ENCODE assay signal across 10 mouse cellular contexts in genomic region chr2:76362111-76362510, GRCm38 (mm10). TPM values are rescaled to one million over a fixed set of nuclear protein-coding genes. Genes with fewer than 3 reads are reported as not detected.
DNase-seq lines count a peak whose midpoint lies in the region; ATAC-seq and TF ChIP-seq lines count a peak whose summit lies in the region.
"Had no signal": no experiment of that assay in that cellular context is flagged by ENCODE, and none has a peak within 500 bp of the region (broad histone marks: within the 10 kb centered on the region; RNA-seq: fewer than 3 reads in every experiment).

No protein-coding gene starts in this region.

- TF ChIP-seq CTCF in heart, postnatal 0 days (IDR thresholded peaks at IDR 0.05; ENCODE audit: low read depth) = peak; percentile 55
- peak; percentile 83 for TF ChIP-seq CTCF in Patski (IDR thresholded peaks at IDR 0.05)
- peak; percentile 57 for TF ChIP-seq CTCF in liver, embryonic 14.5 days (IDR thresholded peaks at IDR 0.05; ENCODE audit: low read depth)

- no peaks in the 10 kb centered on the region for H3K4me1 ChIP-seq in heart, postnatal 0 days (ENCODE audit: control insufficient read depth, insufficient read depth)
- no peaks in the 10 kb centered on the region for H3K4me1 ChIP-seq in midbrain, embryonic 11.5 days (ENCODE audit: control insufficient read depth, insufficient read depth, low read length)
- H3K4me1 ChIP-seq in midbrain, embryonic 10.5 days = no peaks in the 10 kb centered on the region
- no peaks in the 10 kb centered on the region for H3K4me1 ChIP-seq in liver, embryonic 14.5 days (replicated peaks; ENCODE audit: control insufficient read depth in 2 of 2, insufficient read depth in 2 of 2, low read length in 1 of 2)
- no peaks in the 10 kb centered on the region for H3K4me1 ChIP-seq in forebrain, embryonic 13.5 days
- H3K4me1 ChIP-seq: hindbrain, embryonic 15.5 days had no signal

- no peak overlapping the region for H3K4me3 ChIP-seq in heart, postnatal 0 days (ENCODE audit: low read depth, low read length)
- no peak overlapping the region for H3K4me3 ChIP-seq in midbrain, embryonic 11.5 days (ENCODE audit: low read depth, low read length)
- H3K4me3 ChIP-seq in midbrain, embryonic 10.5 days = no peak overlapping the region
- no peak overlapping the region for H3K4me3 ChIP-seq in liver, embryonic 14.5 days (ENCODE audit: insufficient read depth in 1 of 2, low read depth in 2 of 2, low read length in 2 of 2)
- H3K4me3 ChIP-seq in forebrain, embryonic 13.5 days = no peak overlapping the region
- H3K4me3 ChIP-seq: hindbrain, embryonic 15.5 days had no signal

- H3K9me3 ChIP-seq in heart, postnatal 0 days (replicated peaks; ENCODE audit: control insufficient read depth, low read length) = no peaks in the 10 kb centered on the region
- no peaks in the 10 kb centered on the region for H3K9me3 ChIP-seq in midbrain, embryonic 11.5 days (ENCODE audit: control insufficient read depth, low read length)
- H3K9me3 ChIP-seq in midbrain, embryonic 10.5 days (replicated peaks) = no peaks in the 10 kb centered on the region
- H3K9me3 ChIP-seq in liver, embryonic 14.5 days (ENCODE audit: control insufficient read depth, low read length) = no peaks in the 10 kb centered on the region
- H3K9me3 ChIP-seq in forebrain, embryonic 13.5 days (replicated peaks) = no peaks in the 10 kb centered on the region
- H3K9me3 ChIP-seq: hindbrain, embryonic 15.5 days had no signal

- no peak overlapping the region for H3K4me2 ChIP-seq in heart, postnatal 0 days (ENCODE audit: low read depth, low read length)
- H3K4me2 ChIP-seq in midbrain, embryonic 11.5 days = no peak overlapping the region
- H3K4me2 ChIP-seq in liver, embryonic 14.5 days (ENCODE audit: low read depth) = no peak overlapping the region
- H3K4me2 ChIP-seq in forebrain, embryonic 13.5 days = no peak overlapping the region
- H3K4me2 ChIP-seq: hindbrain, embryonic 15.5 days had no signal

- H3K27ac ChIP-seq in heart, postnatal 0 days (ENCODE audit: low read depth) = no peak overlapping the region
- no peak overlapping the region for H3K27ac ChIP-seq in midbrain, embryonic 11.5 days (ENCODE audit: low read depth, low read length)
- H3K27ac ChIP-seq in midbrain, embryonic 10.5 days (replicated peaks) = no peak overlapping the region
- no peak overlapping the region for H3K27ac ChIP-seq in liver, embryonic 14.5 days
- H3K27ac ChIP-seq in forebrain, embryonic 13.5 days = no peak overlapping the region
- H3K27ac ChIP-seq: hindbrain, embryonic 15.5 days had no signal

- no peaks in the 10 kb centered on the region for H3K36me3 ChIP-seq in heart, postnatal 0 days (replicated peaks; ENCODE audit: control insufficient read depth, insufficient read depth, low read length)
- H3K36me3 ChIP-seq in midbrain, embryonic 11.5 days (ENCODE audit: control insufficient read depth, insufficient read depth, low read length) = no peaks in the 10 kb centered on the region
- H3K36me3 ChIP-seq in midbrain, embryonic 10.5 days = no peaks in the 10 kb centered on the region
- no peaks in the 10 kb centered on the region for H3K36me3 ChIP-seq in liver, embryonic 14.5 days (replicated peaks; ENCODE audit: control insufficient read depth, insufficient read depth, low read depth)
- H3K36me3 ChIP-seq in forebrain, embryonic 13.5 days (ENCODE audit: poor library complexity, severe bottlenecking) = no peaks in the 10 kb centered on the region
- H3K36me3 ChIP-seq: hindbrain, embryonic 15.5 days had no signal

- no peaks in the 10 kb centered on the region for H3K27me3 ChIP-seq in heart, postnatal 0 days (ENCODE audit: control insufficient read depth, insufficient read depth, low read length)
- H3K27me3 ChIP-seq in midbrain, embryonic 11.5 days (ENCODE audit: control insufficient read depth, insufficient read depth, low read length) = no peaks in the 10 kb centered on the region
- no peaks in the 10 kb centered on the region for H3K27me3 ChIP-seq in midbrain, embryonic 10.5 days (ENCODE audit: low read depth, poor library complexity, severe bottlenecking)
- H3K27me3 ChIP-seq in Patski = no peaks in the 10 kb centered on the region
- H3K27me3 ChIP-seq in liver, embryonic 14.5 days (ENCODE audit: control insufficient read depth, insufficient read depth, low read length) = no peaks in the 10 kb centered on the region
- H3K27me3 ChIP-seq in forebrain, embryonic 13.5 days = no peaks in the 10 kb centered on the region
- H3K27me3 ChIP-seq: hindbrain, embryonic 15.5 days had no signal

- POLR2A ChIA-PET in Patski (lab: Charles Lee) = no interaction called here

- TF ChIP-seq EP300 in heart, postnatal 0 days (IDR thresholded peaks at IDR 0.05; ENCODE audit: low read depth) = no peak
- no peak for TF ChIP-seq EP300 in liver, embryonic 14.5 days (IDR thresholded peaks at IDR 0.05; ENCODE audit: low read depth)

- WGBS in heart, postnatal 0 days = 45% methylated on average over 2 of the region's 2 CpGs
- 42% methylated on average over 2 of the region's 2 CpGs for whole genome bisulfite sequencing in midbrain, embryonic 11.5 days
- 51% methylated on average over 2 of the region's 2 CpGs for WGBS in midbrain, embryonic 10.5 days
- WGBS in liver, embryonic 14.5 days (ENCODE audit: insufficient replicate concordance) = 32% methylated on average over 2 of the region's 2 CpGs
- 58% methylated on average over 2 of the region's 2 CpGs for WGBS in forebrain, embryonic 13.5 days

- CTCF ChIA-PET in Patski (lab: Charles Lee) = interaction anchor here (0.6 to 1.4 kb wide), 6 partner anchors 15 to 344 kb away, joined by 3 to 5 read pairs (median 3); no protein-coding TSS in a partner anchor

- no peak overlapping the region for H3K9ac ChIP-seq in heart, postnatal 0 days (replicated peaks; ENCODE audit: low read depth, low read length)
- no peak overlapping the region for H3K9ac ChIP-seq in midbrain, embryonic 11.5 days (ENCODE audit: low read length)
- no peak overlapping the region for H3K9ac ChIP-seq in liver, embryonic 14.5 days (replicated peaks)
- no peak overlapping the region for H3K9ac ChIP-seq in forebrain, embryonic 13.5 days
- H3K9ac ChIP-seq: hindbrain, embryonic 15.5 days had no signal

- no peak for ATAC-seq in heart, postnatal 0 days (ENCODE audit: insufficient read depth, low read depth)
- ATAC-seq in midbrain, embryonic 11.5 days (ENCODE audit: low FRiP score) = no peak
- no peak for ATAC-seq in Patski
- ATAC-seq in liver, embryonic 14.5 days (ENCODE audit: insufficient read depth) = no peak
- no peak for ATAC-seq in forebrain, embryonic 13.5 days

- in situ Hi-C loops in Patski (cut with MboI; ENCODE audit: low pct_unique_long_range_greater_than_20kb) = loop anchor here (5.0 kb wide), 2 partner anchors 110 to 235 kb away; no protein-coding TSS in a partner anchor

- DNase-seq in heart, postnatal 0 days (ENCODE audit: low spot score) = no peak
- no peak for DNase-seq in heart, adult 8-10 months (ENCODE audit: low spot score)
- peak; percentile 81 for DNase-seq in midbrain, embryonic 11.5 days (ENCODE audit: low spot score, missing footprints)
- no peak for DNase-seq in midbrain, embryonic 10.5 days (ENCODE audit: low spot score)
- DNase-seq in Patski (ENCODE audit: low read depth, low spot score) = no peak
- DNase-seq in liver, embryonic 14.5 days (ENCODE audit: low read depth in 3 of 3, low spot score in 3 of 3) = peak in 1 of 3 experiments; percentile 12
- DNase-seq in spleen, postnatal 36 days (ENCODE audit: low spot score in 2 of 2) = no peak

RNA-seq across cellular contexts. Expression of gene Cyct, which starts 1.9 kb away (rescaled TPM):
- not detected in 2 replicates for total RNA-seq in heart, postnatal 0 days (2014; rRNA removed; ENCODE audit: low replicate concordance)
- polyA plus RNA-seq in heart, postnatal 0 days (2015; fragmentation: Nextera tagmentation; extraction: Ambion mirVana) = not detected in 2 replicates
- 1 to 10 TPM in 1 of 4 experiments, under 1 TPM in 3; 0.44 to 1.2 (median 0.56) TPM for total RNA-seq in heart, adult 8-10 months (2022)
- polyA plus RNA-seq in midbrain, embryonic 11.5 days (2014; fragmentation: Nextera tagmentation; extraction: Ambion mirVana) = not detected in 2 replicates
- not detected in 2 replicates for polyA plus RNA-seq in midbrain, embryonic 10.5 days (2016; fragmentation: Nextera tagmentation; extraction: Ambion mirVana)
- polyA plus RNA-seq in Patski (2021) = not detected
- polyA plus RNA-seq in liver, embryonic 14.5 days (2012; rRNA removed) = not detected in 2 replicates
- not detected in 2 replicates for polyA plus RNA-seq in liver, embryonic 14.5 days (2014; fragmentation: Nextera tagmentation; extraction: Ambion mirVana)
- not detected in 2 replicates for polyA plus RNA-seq in forebrain, embryonic 13.5 days (2015; fragmentation: Nextera tagmentation; extraction: Ambion mirVana)
- polyA plus RNA-seq: hindbrain, embryonic 15.5 days; liver, embryonic 16.5 days had no signal

RNA-seq across cellular contexts. Expression of gene Rbm45, which starts 7.7 kb away (rescaled TPM):
- total RNA-seq in heart, postnatal 0 days (2014; rRNA removed; ENCODE audit: low replicate concordance) = 29.7 and 29.9 TPM in 2 replicates
- polyA plus RNA-seq in heart, postnatal 0 days (2015; fragmentation: Nextera tagmentation; extraction: Ambion mirVana) = 11.0 and 12.4 TPM in 2 replicates
- 10 to 100 TPM; 17.9 to 21.6 (median 19.2) TPM for total RNA-seq in heart, adult 8-10 months (2022)
- 17.3 and 17.5 TPM in 2 replicates for polyA plus RNA-seq in midbrain, embryonic 11.5 days (2014; fragmentation: Nextera tagmentation; extraction: Ambion mirVana)
- polyA plus RNA-seq in midbrain, embryonic 10.5 days (2016; fragmentation: Nextera tagmentation; extraction: Ambion mirVana) = 19.7 and 20.2 TPM in 2 replicates
- 40.0 TPM for polyA plus RNA-seq in Patski (2021)
- 5.8 and 8.5 TPM in 2 replicates for polyA plus RNA-seq in liver, embryonic 14.5 days (2012; rRNA removed)
- 5.7 and 6.2 TPM in 2 replicates for polyA plus RNA-seq in liver, embryonic 14.5 days (2014; fragmentation: Nextera tagmentation; extraction: Ambion mirVana)
- polyA plus RNA-seq in forebrain, embryonic 13.5 days (2015; fragmentation: Nextera tagmentation; extraction: Ambion mirVana) = 22.5 and 24.8 TPM in 2 replicates

RNA-seq across cellular contexts. Expression of gene Pde11a, which starts 23.5 kb away (rescaled TPM):
- total RNA-seq in heart, postnatal 0 days (2014; rRNA removed; ENCODE audit: low replicate concordance) = not detected in 2 replicates
- 0.05 TPM in 2 replicates for polyA plus RNA-seq in heart, postnatal 0 days (2015; fragmentation: Nextera tagmentation; extraction: Ambion mirVana)
- 1 to 10 TPM; 1.2 to 8.6 (median 3.8) TPM for total RNA-seq in heart, adult 8-10 months (2022)
- polyA plus RNA-seq in midbrain, embryonic 11.5 days (2014; fragmentation: Nextera tagmentation; extraction: Ambion mirVana) = 0.12 TPM in 1 of 2 replicates, not detected in the other
- polyA plus RNA-seq in midbrain, embryonic 10.5 days (2016; fragmentation: Nextera tagmentation; extraction: Ambion mirVana) = 0.14 and 0.51 TPM in 2 replicates
- 0.04 TPM for polyA plus RNA-seq in Patski (2021)
- 0.01 TPM in 2 replicates for polyA plus RNA-seq in liver, embryonic 14.5 days (2012; rRNA removed)
- 0.06 TPM in 1 of 2 replicates, not detected in the other for polyA plus RNA-seq in liver, embryonic 14.5 days (2014; fragmentation: Nextera tagmentation; extraction: Ambion mirVana)
- polyA plus RNA-seq in forebrain, embryonic 13.5 days (2015; fragmentation: Nextera tagmentation; extraction: Ambion mirVana) = 0.21 and 0.31 TPM in 2 replicates

RNA-seq across cellular contexts. Expression of gene Osbpl6, which starts 44.2 kb away (rescaled TPM):
- total RNA-seq in heart, postnatal 0 days (2014; rRNA removed; ENCODE audit: low replicate concordance) = 1.6 and 3.3 TPM in 2 replicates
- 4.9 and 5.0 TPM in 2 replicates for polyA plus RNA-seq in heart, postnatal 0 days (2015; fragmentation: Nextera tagmentation; extraction: Ambion mirVana)
- total RNA-seq in heart, adult 8-10 months (2022) = 10 to 100 TPM; 12.5 to 19.0 (median 17.0) TPM
- polyA plus RNA-seq in midbrain, embryonic 11.5 days (2014; fragmentation: Nextera tagmentation; extraction: Ambion mirVana) = 10.9 and 11.1 TPM in 2 replicates
- polyA plus RNA-seq in midbrain, embryonic 10.5 days (2016; fragmentation: Nextera tagmentation; extraction: Ambion mirVana) = 10.8 and 11.0 TPM in 2 replicates
- 10.5 TPM for polyA plus RNA-seq in Patski (2021)
- 0.17 and 0.41 TPM in 2 replicates for polyA plus RNA-seq in liver, embryonic 14.5 days (2012; rRNA removed)
- 0.20 and 0.21 TPM in 2 replicates for polyA plus RNA-seq in liver, embryonic 14.5 days (2014; fragmentation: Nextera tagmentation; extraction: Ambion mirVana)
- polyA plus RNA-seq in forebrain, embryonic 13.5 days (2015; fragmentation: Nextera tagmentation; extraction: Ambion mirVana) = 14.5 and 15.6 TPM in 2 replicates
